Mouse (Mus musculus) lung, adult 18-20 months (tissue): ENCODE results near the gene Nr1h3.

Experiments
- DNase-seq, 2 experiments: peaks; one replicate each; pipeline ENCODE4 v3.0.0; 2022; ENCODE audit warnings: mixed read lengths in 2 of 2

Nr1h3 gene

GRCm38 (mm10) chr2:91137481-91137880 is 65.2 kb downstream of the Nr1h3 start:
- DNase-seq: no peak

DNA sequence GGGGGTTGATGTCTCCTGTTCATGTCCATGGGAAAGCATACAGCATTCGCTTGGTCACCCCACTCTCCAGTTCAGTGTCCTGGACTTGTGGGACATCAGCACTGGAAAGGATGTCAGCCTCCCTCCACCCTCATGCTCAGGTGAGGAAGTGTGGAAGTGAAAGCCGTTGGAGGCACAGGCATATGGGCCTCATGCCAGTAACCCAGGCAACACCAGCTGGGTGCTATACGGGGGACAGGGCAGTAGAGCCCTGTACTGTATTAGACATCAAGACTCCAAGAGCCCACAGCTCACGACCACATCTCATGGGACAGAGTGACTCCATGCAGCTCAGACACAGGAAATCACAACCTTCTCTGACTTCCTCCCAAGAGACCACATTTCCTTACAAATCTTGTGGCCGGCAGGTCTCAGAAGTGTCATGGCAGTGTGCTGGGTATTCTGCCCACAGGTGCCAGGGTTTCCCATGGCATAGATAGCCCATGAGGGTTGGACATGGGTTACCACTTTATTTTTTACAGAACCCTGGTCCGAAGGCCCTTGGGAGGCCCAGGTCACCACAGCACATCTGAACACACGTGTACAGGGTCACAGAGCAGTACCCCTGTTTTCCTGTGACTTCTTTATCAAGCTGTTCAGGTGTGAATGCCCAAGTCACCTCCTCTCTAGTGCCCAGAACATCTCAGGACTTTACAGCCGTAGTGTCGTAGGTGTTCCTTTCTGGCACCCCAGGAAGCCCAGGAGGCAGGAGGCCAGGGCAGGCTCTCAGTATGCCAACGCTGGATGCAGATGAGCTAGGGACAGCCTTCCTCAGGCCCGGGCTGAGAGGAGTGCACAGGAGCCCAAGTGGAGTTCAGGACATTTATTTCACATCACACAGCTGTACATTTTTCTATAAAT is 65.9 kb downstream of the Nr1h3 start:
- no peak for DNase-seq
